Mouse (Mus musculus) fat pad, adult 2 months (tissue): ENCODE measurements around the gene Retnlg.
"Not testable (repeated sequence)": the region's sequence is repeated elsewhere in the genome, so short reads cannot be mapped to it uniquely, and the experiment has no call there.

Source experiments
- DNase-seq: peaks from one replicate; pipeline ENCODE4 v3.0.0-alpha.2; 2011; ENCODE audit warnings: low read depth, low spot score; ENCODE audit errors: extremely low read depth

Gene Retnlg

DNA sequence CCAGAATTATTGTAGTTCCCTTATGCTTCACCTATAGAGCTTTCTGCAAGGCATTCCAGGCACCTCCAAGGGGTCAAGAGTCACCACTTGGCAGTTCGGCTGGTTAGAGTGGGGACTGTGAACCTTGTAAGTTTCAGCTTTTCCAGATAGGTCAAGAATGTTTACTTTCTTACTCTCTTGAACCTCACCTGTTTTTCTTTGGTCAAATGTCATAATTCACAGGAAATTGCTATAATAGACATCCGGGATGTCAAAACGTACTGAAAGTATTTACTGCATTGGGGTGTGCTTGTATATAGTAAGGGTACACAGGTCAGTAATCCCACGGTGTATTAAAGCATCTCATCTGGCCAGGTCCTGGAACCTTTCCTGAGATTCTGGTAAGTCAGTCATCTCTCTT is at the start of gene Retnlg:
Gene Retnlg, plus strand, starts transcription at position 301 of the 400 bp plus-strand sequence.
- no peak for DNase-seq

DNA sequence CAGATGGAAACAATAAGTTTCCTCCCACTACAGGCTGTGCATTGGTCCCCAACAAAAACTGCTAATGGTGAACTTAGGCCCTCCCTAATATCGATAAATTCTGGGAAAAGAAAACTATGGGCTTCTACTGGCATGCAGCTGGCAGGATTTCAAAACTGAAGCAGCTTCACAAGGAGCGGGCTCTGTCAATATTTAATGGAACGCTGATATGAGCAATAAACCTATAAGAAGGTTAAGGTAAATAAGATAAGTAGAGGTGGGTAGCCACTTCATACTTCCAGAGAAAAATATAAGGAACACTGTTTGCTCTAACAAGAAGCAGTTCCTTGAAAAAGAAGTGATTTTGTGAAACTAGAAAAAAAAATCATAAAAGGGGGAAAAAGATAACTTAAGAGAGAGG is 45.9 kb upstream of the Retnlg start:
- no peak for DNase-seq

DNA sequence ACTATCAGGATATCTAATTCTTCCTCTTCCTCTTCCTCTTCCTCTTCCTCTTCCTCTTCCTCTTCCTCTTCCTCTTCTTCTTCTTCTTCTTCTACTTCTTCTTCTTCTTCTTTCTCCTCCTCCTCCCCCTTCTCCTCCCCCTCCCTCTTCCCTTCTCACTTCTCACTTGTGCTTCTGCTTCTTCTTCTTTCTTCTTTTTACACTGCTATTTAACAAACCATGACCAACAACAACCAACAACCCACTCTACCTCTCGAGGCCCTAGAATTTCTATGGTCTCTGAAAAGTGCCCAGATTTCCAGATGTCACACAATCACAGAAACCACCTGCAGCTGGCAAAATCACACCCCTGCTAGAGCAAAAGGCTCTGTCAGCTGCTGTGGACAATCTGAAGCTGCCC is 44.8 kb upstream of the Retnlg start:
- no peak for DNase-seq

DNA sequence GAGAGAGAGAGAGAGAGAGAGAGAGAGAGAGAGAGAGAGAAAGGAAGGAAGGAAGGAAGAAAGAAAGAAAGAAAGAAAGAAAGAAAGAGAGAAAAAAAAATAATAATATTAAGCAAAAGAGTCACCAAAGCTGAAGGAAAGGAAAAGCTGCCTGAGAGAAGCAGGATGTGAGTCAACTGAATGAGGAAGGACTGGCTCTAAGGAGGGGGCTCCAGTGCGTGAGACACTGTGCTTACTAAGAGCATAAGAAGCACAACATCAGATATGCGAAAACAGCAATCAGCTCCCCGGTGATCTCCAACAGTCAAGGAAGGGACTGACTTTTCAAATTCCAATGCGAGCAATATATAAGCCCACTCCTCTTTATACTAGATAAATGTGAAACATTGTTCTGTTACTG is 43.4 kb upstream of the Retnlg start:
- no peak for DNase-seq

DNA sequence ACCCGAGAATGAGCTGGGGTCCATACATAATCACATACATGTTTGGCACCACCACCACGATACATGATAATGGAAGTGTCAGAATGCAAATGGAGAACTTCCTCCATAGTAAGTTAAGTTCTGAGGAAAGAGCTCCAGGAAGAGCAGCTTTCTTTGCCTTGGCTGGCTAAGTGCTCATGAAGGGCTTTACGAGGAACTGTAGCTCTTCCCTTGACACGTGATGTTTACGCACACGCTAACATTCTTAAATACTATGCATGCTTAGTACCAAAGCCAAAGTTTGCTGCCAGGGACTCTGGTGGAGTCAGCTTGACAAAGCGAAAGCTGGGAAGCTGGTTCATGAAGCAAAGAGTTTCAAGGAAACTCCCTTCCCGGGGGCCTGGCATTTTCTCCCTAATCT is 40.4 kb upstream of the Retnlg start:
- no peak for DNase-seq

DNA sequence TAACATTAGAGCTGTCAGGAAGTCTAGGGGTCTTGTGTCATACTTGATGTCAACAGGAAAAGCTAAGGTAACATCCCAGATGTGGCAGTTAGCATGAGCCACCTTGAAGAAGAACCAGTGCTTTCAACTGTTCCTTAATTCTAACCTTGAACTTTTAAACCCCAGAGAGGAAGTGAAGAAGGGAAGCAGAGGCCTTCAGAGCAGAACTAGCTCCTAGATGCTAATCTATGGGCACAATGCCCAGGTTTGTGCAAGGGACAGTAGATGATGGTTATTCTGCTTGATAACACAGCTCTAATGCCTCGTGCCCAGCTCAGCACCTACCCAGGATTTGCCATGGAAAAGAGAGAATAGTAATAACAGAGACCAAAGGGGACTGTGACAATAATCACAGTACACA is 38.8 kb upstream of the Retnlg start:
- DNase-seq: not testable (repeated sequence)

DNA sequence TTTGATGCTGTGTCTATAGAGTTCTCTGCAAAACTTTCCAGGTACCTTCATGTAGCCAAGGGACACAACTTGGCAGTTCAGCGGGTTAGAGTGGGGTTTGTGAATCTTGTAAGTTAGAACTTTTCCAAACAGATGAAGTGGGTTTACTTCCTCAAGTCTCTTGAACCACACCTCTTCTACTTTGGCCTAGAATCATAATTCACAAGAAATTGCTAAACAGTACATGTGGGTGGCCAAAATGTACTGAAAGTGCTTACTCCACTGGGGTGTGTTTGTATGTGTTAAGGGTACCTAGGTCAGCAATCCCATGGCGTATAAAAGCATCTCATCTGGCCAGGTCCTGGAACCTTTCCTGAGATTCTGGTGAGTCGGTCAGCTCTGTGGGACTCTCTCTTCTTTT is 30.2 kb upstream of the Retnlg start, which contains the start of gene Retnla:
Gene Retnla, plus strand, starts transcription at position 286 of the 400 bp plus-strand sequence.
- DNase-seq: no peak

DNA sequence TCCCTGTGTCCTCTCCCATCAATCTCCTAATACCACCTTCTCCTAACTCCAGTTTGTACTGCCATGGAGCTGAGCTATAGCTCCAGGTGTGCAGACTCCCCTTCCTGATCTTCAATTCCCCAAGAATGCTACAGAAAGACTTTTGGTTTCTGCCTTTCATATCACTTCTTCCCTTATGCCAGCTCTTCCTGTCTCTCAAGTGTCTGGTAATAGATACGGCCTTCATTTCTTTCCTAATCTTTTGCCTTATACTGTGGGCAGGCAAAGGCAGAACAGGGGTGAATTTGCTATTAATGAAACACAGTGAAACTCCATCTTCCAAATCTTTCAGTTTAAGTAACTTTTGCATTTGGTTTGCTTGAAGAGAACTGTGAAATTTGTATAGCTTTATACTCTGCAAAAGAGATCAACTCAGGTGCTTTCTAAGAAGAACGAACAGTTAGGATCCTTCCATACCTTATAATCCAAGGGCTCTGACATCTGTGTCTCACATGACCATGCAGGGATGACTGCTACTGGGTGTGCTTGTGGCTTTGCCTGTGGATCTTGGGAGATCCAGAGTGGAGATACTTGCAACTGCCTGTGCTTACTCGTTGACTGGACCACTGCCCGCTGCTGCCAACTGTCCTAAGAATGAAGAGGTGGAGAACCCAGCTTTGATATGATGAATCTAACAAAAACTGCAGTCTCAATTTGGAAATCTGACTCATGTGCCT is 28.6 kb upstream of the Retnlg start:
- no peak for DNase-seq

DNA sequence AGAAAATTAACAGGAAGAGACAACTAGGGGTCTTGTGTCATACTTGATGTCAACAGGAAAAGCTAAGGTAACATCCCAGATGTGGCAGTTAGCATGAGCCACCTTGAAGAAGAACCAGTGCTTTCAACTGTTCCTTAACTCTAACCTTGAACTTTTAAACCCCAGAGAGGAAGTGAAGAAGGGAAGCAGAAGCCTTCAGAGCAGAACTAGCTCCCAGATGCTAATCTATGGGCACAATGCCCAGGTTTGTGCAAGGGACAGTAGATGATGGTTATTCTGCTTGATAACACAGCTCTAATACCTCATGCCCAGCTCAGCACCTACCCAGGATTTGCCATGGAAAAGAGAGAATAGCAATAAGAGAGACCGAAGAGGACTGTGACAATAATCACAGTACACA is 7.4 kb upstream of the Retnlg start:
- DNase-seq: not testable (repeated sequence)

DNA sequence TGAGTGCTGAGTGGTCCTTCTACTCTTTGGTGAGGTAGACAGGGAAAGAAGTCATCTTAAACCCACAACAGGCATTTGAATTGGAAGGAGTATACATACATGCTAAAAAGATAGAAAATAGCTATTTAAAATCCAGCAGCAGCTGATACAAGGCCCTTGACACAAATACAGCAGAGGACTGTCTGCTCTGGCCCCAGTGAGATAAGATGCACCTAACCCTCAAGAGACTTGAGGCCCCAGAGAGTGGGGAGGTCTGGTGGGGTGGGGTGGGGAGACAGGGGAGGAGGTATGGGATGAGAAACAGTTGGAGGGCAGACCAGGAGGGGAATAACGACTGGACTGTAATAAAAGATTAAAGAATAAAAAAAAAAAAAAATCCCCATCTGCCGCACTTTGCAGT is 4.7 kb upstream of the Retnlg start:
- no peak for DNase-seq

DNA sequence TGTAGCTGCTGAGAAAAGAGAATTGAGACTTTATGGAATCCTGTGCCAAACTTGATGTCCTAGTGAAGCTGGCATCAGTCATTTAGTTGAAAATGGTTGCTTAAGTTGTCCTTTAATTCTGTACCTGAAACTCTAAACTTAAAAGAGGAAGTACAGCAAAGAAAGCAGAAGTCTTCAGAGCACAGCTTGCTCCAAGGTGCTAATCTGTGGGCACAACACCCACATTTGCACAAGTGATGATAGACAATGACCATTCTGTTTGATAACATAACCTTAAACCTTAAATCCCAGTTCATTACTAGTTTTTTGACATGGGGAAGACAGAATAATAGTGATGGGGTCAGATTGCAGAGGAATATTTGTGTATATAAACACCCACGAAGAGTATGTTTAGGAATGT is 3.8 kb upstream of the Retnlg start:
- DNase-seq: no peak

DNA sequence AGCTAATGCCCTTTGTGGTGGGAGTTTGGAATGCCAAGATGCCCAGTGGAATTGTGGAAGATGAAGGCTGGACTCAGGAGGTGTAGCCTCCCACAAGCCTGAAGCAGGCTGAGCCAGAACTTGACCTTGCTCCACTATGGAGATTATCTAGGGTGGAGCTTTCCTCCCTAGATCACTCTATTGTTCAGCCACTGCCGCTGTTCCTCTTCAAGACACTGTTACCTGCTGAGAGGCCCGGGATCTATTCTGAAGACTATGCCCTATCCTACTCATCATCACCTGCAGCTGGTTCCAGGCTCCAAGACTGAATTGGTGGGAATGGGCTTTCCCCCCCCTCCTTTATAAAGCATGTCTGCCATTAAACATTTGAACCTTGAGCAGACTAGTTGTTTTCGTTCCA is 2.8 kb upstream of the Retnlg start:
- no peak for DNase-seq

DNA sequence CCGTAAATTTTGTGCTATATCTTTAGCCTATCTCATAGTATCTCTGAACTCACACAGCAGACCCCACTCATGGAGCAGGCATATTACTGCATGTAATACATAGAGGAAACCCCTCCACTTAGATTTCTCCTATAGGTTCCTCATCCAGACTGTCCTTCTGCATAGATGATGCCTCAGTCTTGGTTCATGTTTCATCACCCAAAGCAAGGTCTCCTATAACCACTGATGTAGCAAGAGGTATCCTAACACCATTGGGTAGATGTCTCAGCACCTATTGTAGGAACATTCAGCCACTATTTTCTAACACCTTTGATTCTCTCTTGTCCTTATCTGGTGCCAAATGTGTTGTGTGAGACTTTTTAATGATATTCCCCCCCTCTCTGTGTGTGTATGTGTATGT is 667 bp upstream of the Retnlg start:
- DNase-seq: no peak

DNA sequence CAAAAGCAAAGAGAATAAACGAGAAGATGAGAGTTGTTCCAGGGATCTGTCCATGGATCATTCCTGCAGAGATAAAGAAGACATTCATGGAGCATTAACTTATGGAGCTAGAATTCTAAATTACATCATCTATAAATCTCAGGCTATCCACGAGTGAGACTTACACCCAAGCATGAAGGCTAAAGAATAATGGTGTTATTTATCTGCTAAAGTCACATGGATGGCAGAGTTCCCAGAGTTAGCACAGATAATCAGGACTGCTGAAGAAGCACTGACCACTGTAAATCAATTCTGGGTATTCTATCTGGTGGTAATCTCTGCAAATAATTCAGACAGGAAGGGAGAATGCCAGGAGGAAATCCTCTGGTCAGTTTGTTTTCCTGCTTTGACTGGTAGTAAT is 18.3 kb downstream of the Retnlg start:
- DNase-seq: no peak

DNA sequence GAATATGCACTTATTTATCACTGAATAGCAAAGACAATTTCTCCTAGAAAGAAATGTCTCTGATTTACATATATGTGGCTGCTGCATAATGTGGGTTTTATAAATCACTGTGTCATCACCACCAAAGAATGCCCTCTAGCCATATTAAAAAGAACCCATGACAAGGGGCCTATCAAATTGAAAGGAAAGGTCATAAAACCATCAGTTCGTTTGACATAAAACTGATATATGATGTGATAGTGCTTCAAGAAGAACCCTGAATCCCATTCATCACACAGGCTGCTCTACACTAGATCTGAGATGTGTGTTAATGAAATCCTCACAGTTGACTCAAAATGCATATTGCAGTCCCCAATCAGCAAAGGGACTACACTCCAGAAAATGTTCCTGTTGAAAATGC is 27.4 kb downstream of the Retnlg start:
- no peak for DNase-seq

DNA sequence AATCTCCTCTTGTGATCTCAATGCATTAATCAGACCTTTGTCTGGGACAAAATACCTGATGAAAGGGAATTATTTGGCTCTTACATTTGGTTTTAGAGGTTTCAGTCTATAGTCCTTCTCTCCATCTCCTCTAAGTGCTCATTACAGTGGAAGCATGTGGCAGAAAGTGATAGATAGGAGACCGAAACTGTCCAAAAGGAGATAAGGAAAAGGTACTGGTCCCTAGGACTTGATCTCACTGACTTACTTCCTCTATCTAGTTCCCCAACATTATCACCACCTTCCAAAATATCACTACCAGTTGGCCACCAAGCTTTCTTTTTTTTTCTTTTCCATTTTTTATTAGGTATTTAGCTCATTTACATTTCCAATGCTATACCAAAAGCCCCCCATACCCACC is 38.8 kb downstream of the Retnlg start:
- no peak for DNase-seq

DNA sequence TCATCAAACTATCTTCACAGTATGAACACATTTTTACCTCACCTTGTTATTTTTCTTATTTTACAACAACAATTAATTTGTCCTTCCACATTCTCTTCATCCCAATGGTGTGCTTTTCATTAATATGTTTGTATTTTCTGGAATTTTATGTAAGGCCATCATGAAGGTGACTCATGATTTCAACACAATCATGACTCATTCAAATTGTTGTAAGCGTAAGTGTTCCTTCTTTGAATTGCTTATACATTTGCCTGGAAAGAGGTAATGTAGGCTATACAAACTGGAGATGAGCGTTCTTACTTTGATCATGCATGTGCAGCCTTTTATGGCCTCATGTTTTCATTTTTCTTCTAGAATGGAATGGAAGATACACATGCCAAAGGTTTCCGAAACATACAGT is 40.8 kb downstream of the Retnlg start:
- no peak for DNase-seq

DNA sequence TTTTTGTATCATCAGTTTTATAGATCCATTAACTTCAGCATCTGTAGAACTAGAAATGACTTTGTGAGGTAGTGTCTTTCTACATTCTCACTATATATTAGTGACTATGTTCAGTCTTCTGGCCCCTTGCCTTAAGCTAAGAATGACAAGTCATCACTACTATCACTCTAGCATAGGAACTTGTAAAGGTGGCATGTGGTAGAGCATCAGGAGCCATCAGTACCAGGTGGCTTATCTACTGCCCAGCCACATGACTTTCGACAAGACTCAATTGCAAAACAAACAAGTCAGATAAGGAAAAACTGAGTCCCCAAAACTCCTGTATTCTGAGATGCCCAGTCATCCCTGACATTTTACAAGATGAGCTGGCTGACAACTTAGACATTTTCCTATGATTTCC is 51.3 kb downstream of the Retnlg start:
- DNase-seq: no peak
